Mouse (Mus musculus) ovary, adult 10 weeks (tissue): ENCODE results near the gene Efl1. TPM values are rescaled to one million over a fixed set of nuclear protein-coding genes. Genes with fewer than 3 reads are reported as not detected.

Source experiments
- polyA plus RNA-seq: library from polyadenylated mRNA; stranded (reverse); fragments of 350-450 nt; fragmentation: Illumina TruSeq; extraction: RNeasy Lipid Tissue Mini Kit (QIAGEN cat#74804); gene quantifications from one replicate; pipeline ENCODE4 v1.2.3, GENCODE M21; 2014

Gene Efl1
- 20.4 TPM for polyA plus RNA-seq

GRCm38 (mm10) chr7:82648353-82649080, at the start of gene Efl1, which contains the start of gene Saxo2:
TSS of gene Efl1 (plus strand) at chr7:82648614.
TSS of gene Saxo2 (minus strand) at chr7:82648528.

Other genes starting within 250 kb of the Efl1 start
- gene Saxo2, start 86 bp upstream of the Efl1 start, polyA plus RNA-seq, result 22.6 TPM
- gene Mex3b, start 218.7 kb downstream of the Efl1 start, polyA plus RNA-seq, result 29.8 TPM